In genomic region chr5:104108879-104109369, GRCm38 (mm10) we compare ENCODE assay signal across 9 mouse cellular contexts. TPM values are rescaled to one million over a fixed set of nuclear protein-coding genes. Genes with fewer than 3 reads are reported as not detected.
DNase-seq lines count a peak whose midpoint lies in the region; ATAC-seq and TF ChIP-seq lines count a peak whose summit lies in the region.
"Had no signal": no experiment of that assay in that cellular context is flagged by ENCODE, and none has a peak within 500 bp of the region (broad histone marks: within the 10 kb centered on the region; RNA-seq: fewer than 3 reads in every experiment).

No protein-coding gene starts in this region.

- intact Hi-C loops in left cerebral cortex, adult 2 months (cut with DNase I) = no loop called here

- no peak for TF ChIP-seq CTCF in forebrain, postnatal 0 days (IDR thresholded peaks at IDR 0.05; ENCODE audit: low read depth)
- TF ChIP-seq CTCF in left cerebral cortex, adult 2 months (IDR thresholded peaks at IDR 0.05) = no peak

- H3K27me3 ChIP-seq in heart, embryonic 13.5 days (replicated peaks) = no peaks in the 10 kb centered on the region
- H3K27me3 ChIP-seq in forebrain, postnatal 0 days (ENCODE audit: insufficient read depth, low read length) = no peaks in the 10 kb centered on the region

- no peak for DNase-seq in heart, adult 18-20 months
- DNase-seq in forebrain, postnatal 0 days = peak; percentile 89
- peak; percentile 57 to 66 for DNase-seq in left cerebral cortex, adult 2 months (ENCODE audit: extremely low spot score in 1 of 2, low spot score in 2 of 2)
- DNase-seq in neural tube, embryonic 10.5 days (ENCODE audit: extremely low spot score, low spot score) = peak; percentile 58
- DNase-seq in gastrocnemius, adult 18-20 months (ENCODE audit: low spot score) = no peak
- no peak for DNase-seq in lung, postnatal 10 days

- no peaks in the 10 kb centered on the region for H3K36me3 ChIP-seq in heart, embryonic 13.5 days
- H3K36me3 ChIP-seq in forebrain, postnatal 0 days (ENCODE audit: insufficient read depth) = no peaks in the 10 kb centered on the region

- H3K9me3 ChIP-seq in heart, embryonic 13.5 days = no peaks in the 10 kb centered on the region
- no peaks in the 10 kb centered on the region for H3K9me3 ChIP-seq in forebrain, postnatal 0 days (ENCODE audit: low read length)

- H3K4me3 ChIP-seq in heart, embryonic 13.5 days = peak overlapping the region; percentile 12; the same call in 1 of the 2 replicates
- H3K4me3 ChIP-seq in brown adipose tissue, adult 24 weeks (ENCODE audit: insufficient read depth, low read depth, low read length) = peak overlapping the region; percentile 34
- H3K4me3 ChIP-seq in forebrain, postnatal 0 days (ENCODE audit: low read depth, low read length) = peak overlapping the region; percentile 21
- peak overlapping the region; percentile 65 for H3K4me3 ChIP-seq in left cerebral cortex, adult 2 months

- H3K4me1 ChIP-seq in heart, embryonic 13.5 days = peaks cover 66% of the 10 kb centered on the region
- H3K4me1 ChIP-seq in brown adipose tissue, adult 24 weeks (ENCODE audit: control insufficient read depth, insufficient read depth, insufficient read length, low read length) = peaks cover 15% of the 10 kb centered on the region
- peaks cover 37% of the 10 kb centered on the region for H3K4me1 ChIP-seq in forebrain, postnatal 0 days (ENCODE audit: insufficient read depth)

- ATAC-seq in heart, embryonic 13.5 days (ENCODE audit: extremely low read depth, insufficient number of reproducible peaks, low FRiP score, low TSS enrichment) = no peak
- peak; percentile 56 for ATAC-seq in forebrain, postnatal 0 days

- 29% methylated on average over 18 of the region's 18 CpGs for WGBS in heart, embryonic 13.5 days
- WGBS in forebrain, postnatal 0 days = 4% methylated on average over 18 of the region's 18 CpGs

- peak overlapping the region; percentile 59 for H3K4me2 ChIP-seq in heart, embryonic 13.5 days
- peak overlapping the region; percentile 43 for H3K4me2 ChIP-seq in forebrain, postnatal 0 days (ENCODE audit: low read depth)

- H3K27ac ChIP-seq in heart, embryonic 13.5 days (replicated peaks) = peak overlapping the region; percentile 78
- H3K27ac ChIP-seq in brown adipose tissue, adult 24 weeks (replicated peaks; ENCODE audit: low read depth, low read length) = peak overlapping the region; percentile 99
- peak overlapping the region; percentile 75 for H3K27ac ChIP-seq in forebrain, postnatal 0 days (ENCODE audit: low read depth, low read length)
- H3K27ac ChIP-seq in left cerebral cortex, adult 2 months = peak overlapping the region; percentile 97
- H3K27ac ChIP-seq: macrophage had no signal

- peak overlapping the region; percentile 30 for H3K9ac ChIP-seq in heart, embryonic 13.5 days
- peak overlapping the region; percentile 31; the same call in 1 of the 2 replicates for H3K9ac ChIP-seq in forebrain, postnatal 0 days

RNA-seq across cellular contexts. Expression of gene Sparcl1, which starts 4.6 kb away (rescaled TPM):
- polyA plus RNA-seq in heart, embryonic 13.5 days (2015; fragmentation: Nextera tagmentation; extraction: Ambion mirVana) = 45.7 and 47.3 TPM in 2 replicates
- 100 to 1,000 TPM; 186 to 203 TPM for total RNA-seq in heart, adult 18-20 months (2021)
- polyA plus RNA-seq in brown adipose tissue, adult 24 weeks (2012; ENCODE audit: insufficient read depth, insufficient read length, missing spikeins) = 101 and 132 TPM in 2 replicates
- total RNA-seq in forebrain, postnatal 0 days (2014; rRNA removed) = 342 and 344 TPM in 2 replicates
- 239 and 282 TPM in 2 replicates for polyA plus RNA-seq in forebrain, postnatal 0 days (2015; fragmentation: Nextera tagmentation; extraction: Ambion mirVana)
- total RNA-seq in left cerebral cortex, adult 2 months (2021) = 1,000 to 10,000 TPM; 1,525 to 1,546 TPM
- 100 to 1,000 TPM; 111 to 112 TPM for total RNA-seq in gastrocnemius, adult 18-20 months (2021)
- polyA plus RNA-seq: macrophage had no signal

RNA-seq across cellular contexts. Expression of gene Gm17660, which starts 31.5 kb away (rescaled TPM):
- not detected in 2 replicates for polyA plus RNA-seq in heart, embryonic 13.5 days (2015; fragmentation: Nextera tagmentation; extraction: Ambion mirVana)
- not detected for total RNA-seq in heart, adult 18-20 months (2021)
- polyA plus RNA-seq in brown adipose tissue, adult 24 weeks (2012; ENCODE audit: insufficient read depth, insufficient read length, missing spikeins) = not detected in 2 replicates
- total RNA-seq in forebrain, postnatal 0 days (2014; rRNA removed) = not detected in 2 replicates
- polyA plus RNA-seq in forebrain, postnatal 0 days (2015; fragmentation: Nextera tagmentation; extraction: Ambion mirVana) = 0.52 and 1.1 TPM in 2 replicates
- not detected for total RNA-seq in left cerebral cortex, adult 2 months (2021)
- total RNA-seq in gastrocnemius, adult 18-20 months (2021) = not detected
- polyA plus RNA-seq: macrophage had no signal

Comparison
In these comparisons a context has a peak if more than half of its experiments do, and no peak if none do; other contexts are left out.
1. H3K4me3 ChIP-seq: peak in every context shown above with its lines; median percentile 65 in left cerebral cortex, adult 2 months; 34 in brown adipose tissue, adult 24 weeks; 21 in forebrain, postnatal 0 days; 12 in heart, embryonic 13.5 days.
2. DNase-seq: peak in forebrain, postnatal 0 days (single experiment), left cerebral cortex, adult 2 months (2 of 2) and neural tube, embryonic 10.5 days (single experiment); none in heart, adult 18-20 months (0 of 2), gastrocnemius, adult 18-20 months (single experiment) and lung, postnatal 10 days (single experiment).
3. Peak in every context shown above with its lines, with median percentiles within 50 percentile points of each other: H3K27ac ChIP-seq.